Mouse (Mus musculus) limb, embryonic 13.5 days (tissue): Measurements from ENCODE around the gene Ube2o. TPM values are rescaled to one million over a fixed set of nuclear protein-coding genes. Genes with fewer than 3 reads are reported as not detected.
A peak's percentile ranks its signal among the peaks of the same experiment; 100 is the strongest.

Experiments
- ATAC-seq: fragments of 200-750 bp; cut with Nextera tagmentation; 2 replicates; pipeline ENCODE4 v1.8.0; 2017; ENCODE audit warnings: low read depth, moderate number of reproducible peaks, moderate TSS enrichment; ENCODE audit not compliant: low FRiP score
- H3K27ac ChIP-seq: fragments of 300-500 bp; sonication (generic); 2 replicates; pipeline ENCODE4 v1.5.1; 2015; ENCODE audit warnings: inconsistent platforms, mild to moderate bottlenecking, moderate library complexity
- H3K27me3 ChIP-seq: fragments of 300-500 bp; sonication (generic); 2 replicates; pipeline ENCODE4 v1.6.1; 2015; ENCODE audit warnings: mild to moderate bottlenecking, inconsistent platforms
- H3K36me3 ChIP-seq: fragments of 300-500 bp; sonication (generic); 2 replicates; pipeline ENCODE4 v1.6.1; 2015; ENCODE audit warnings: inconsistent platforms, mild to moderate bottlenecking, moderate library complexity
- H3K4me1 ChIP-seq: fragments of 300-500 bp; sonication (generic); 2 replicates; pipeline ENCODE4 v1.6.1; 2015; ENCODE audit warnings: inconsistent platforms
- H3K4me2 ChIP-seq: fragments of 300-500 bp; sonication (generic); replicated peaks from 2 replicates; pipeline ENCODE4 v1.6.1; 2015; ENCODE audit warnings: inconsistent platforms, mild to moderate bottlenecking, moderate library complexity
- H3K4me3 ChIP-seq: fragments of 300-500 bp; sonication (generic); 2 replicates; pipeline ENCODE4 v1.5.1; 2015; ENCODE audit warnings: moderate library complexity, mild to moderate bottlenecking, inconsistent platforms
- H3K9ac ChIP-seq: fragments of 300-500 bp; sonication (generic); 2 replicates; pipeline ENCODE4 v1.6.1; 2015; ENCODE audit warnings: mild to moderate bottlenecking, inconsistent platforms
- H3K9me3 ChIP-seq: fragments of 300-500 bp; sonication (generic); 2 replicates; pipeline ENCODE4 v1.6.1; 2016; ENCODE audit warnings: inconsistent platforms
- WGBS: fragments of 180-500 bp; shearing (Covaris S2); methylation state at CpG from one replicate; pipeline ENCODE4 v1.1.7; 2015; 5-methylcytosine and 5-hydroxymethylcytosine counted together
- polyA plus RNA-seq: library from polyadenylated mRNA; unstranded; fragments of >200 nt; fragmentation: Nextera tagmentation; extraction: Ambion mirVana; gene quantifications from 2 replicates; pipeline ENCODE4 v1.2.1, GENCODE M21; 2015

The Ube2o gene
- polyA plus RNA-seq, 1 experiment from 2014 or later = 10.3 TPM

GRCm38 (mm10) chr11:116609965-116610630 is 28.9 kb upstream of the Ube2o start:
- Histone ChIP-seq H3K4me3 (no peak overlapping the region), H3K9me3 (no peaks in the 10 kb centered on the region), H3K27ac (no peak overlapping the region), H3K4me1 (0 out of 2 replicates have a peak, but pooled peaks cover 12% of the 10 kb centered on the region), H3K27me3 (no peaks in the 10 kb centered on the region), H3K9ac (no peak overlapping the region), H3K36me3 (peaks cover 8% of the 10 kb centered on the region), H3K4me2 (no peak overlapping the region)
- 75% methylated on average over 15 of the region's 15 CpGs for WGBS
- ATAC-seq = no peak

- 0 out of 2 replicates have a peak, but pooled peaks cover 12% of the 10 kb centered on the region for H3K4me1 ChIP-seq
These were observed 26.5 kb upstream of the Ube2o start for GRCm38 (mm10) chr11:116607717-116608116.

GRCm38 (mm10) chr11:116604097-116604496 is 22.9 kb upstream of the Ube2o start:
- 0 out of 2 replicates have a peak, but pooled peaks cover 12% of the 10 kb centered on the region for H3K4me1 ChIP-seq
- peaks cover 45% of the 10 kb centered on the region for H3K36me3 ChIP-seq
- no peak overlapping the region for H3K27ac ChIP-seq
- WGBS = 86% methylated on average over 12 of the region's 12 CpGs
- H3K9ac ChIP-seq = no peak overlapping the region
- H3K27me3 ChIP-seq = no peaks in the 10 kb centered on the region
- ATAC-seq = no peak
- H3K4me2 ChIP-seq = no peak overlapping the region
- no peak overlapping the region for H3K4me3 ChIP-seq
- H3K9me3 ChIP-seq = no peaks in the 10 kb centered on the region

More at GRCm38 (mm10) chr11:116607717-116608116, 26.5 kb upstream of the Ube2o start:
- Histone ChIP-seq H3K9ac (no peak overlapping the region), H3K27ac (no peak overlapping the region), H3K27me3 (no peaks in the 10 kb centered on the region), H3K9me3 (no peaks in the 10 kb centered on the region), H3K36me3 (peaks cover 24% of the 10 kb centered on the region), H3K4me2 (no peak overlapping the region), H3K4me3 (no peak overlapping the region)
- no peak for ATAC-seq
- WGBS = 94% methylated on average over 3 of the region's 3 CpGs

- no peak overlapping the region for H3K27ac ChIP-seq
- H3K9ac ChIP-seq = no peak overlapping the region
- H3K4me1 ChIP-seq = 0 out of 2 replicates have a peak, but pooled peaks cover 12% of the 10 kb centered on the region
- no peak overlapping the region for H3K4me3 ChIP-seq
- H3K9me3 ChIP-seq = no peaks in the 10 kb centered on the region
- no peak for ATAC-seq
- H3K4me2 ChIP-seq = no peak overlapping the region
- peaks cover 50% of the 10 kb centered on the region for H3K36me3 ChIP-seq
- WGBS = 91% methylated on average over 10 of the region's 10 CpGs
- no peaks in the 10 kb centered on the region for H3K27me3 ChIP-seq
These were observed 22.1 kb upstream of the Ube2o start for GRCm38 (mm10) chr11:116603339-116603738.

GRCm38 (mm10) chr11:116602043-116602442 is 20.8 kb upstream of the Ube2o start:
- WGBS = 82% methylated on average over 8 of the region's 8 CpGs
- no peak overlapping the region for H3K4me2 ChIP-seq
- H3K4me1 ChIP-seq = 0 out of 2 replicates have a peak, but pooled peaks cover 10% of the 10 kb centered on the region
- no peaks in the 10 kb centered on the region for H3K27me3 ChIP-seq
- no peaks in the 10 kb centered on the region for H3K9me3 ChIP-seq
- no peak overlapping the region for H3K4me3 ChIP-seq
- ATAC-seq = no peak
- H3K27ac ChIP-seq = no peak overlapping the region
- peaks cover 50% of the 10 kb centered on the region for H3K36me3 ChIP-seq
- H3K9ac ChIP-seq = no peak overlapping the region

- 0 out of 2 replicates have a peak, but pooled peaks cover 3% of the 10 kb centered on the region for H3K4me1 ChIP-seq
- no peak overlapping the region for H3K9ac ChIP-seq
- H3K27ac ChIP-seq = no peak overlapping the region
- no peaks in the 10 kb centered on the region for H3K27me3 ChIP-seq
- H3K4me3 ChIP-seq = no peak overlapping the region
- H3K36me3 ChIP-seq = peaks cover 50% of the 10 kb centered on the region
- H3K4me2 ChIP-seq = no peak overlapping the region
- 92% methylated on average over 8 of the region's 8 CpGs for WGBS
- no peaks in the 10 kb centered on the region for H3K9me3 ChIP-seq
- ATAC-seq = no peak
These were observed 19.9 kb upstream of the Ube2o start for GRCm38 (mm10) chr11:116601166-116601565.

- H3K4me1 ChIP-seq = no peaks in the 10 kb centered on the region
- peaks cover 37% of the 10 kb centered on the region for H3K36me3 ChIP-seq
- H3K27ac ChIP-seq = no peak overlapping the region
- H3K9ac ChIP-seq = no peak overlapping the region
- 94% methylated on average over 15 of the region's 15 CpGs for WGBS
- no peaks in the 10 kb centered on the region for H3K27me3 ChIP-seq
- H3K4me2 ChIP-seq = no peak overlapping the region
- no peak overlapping the region for H3K4me3 ChIP-seq
- no peak for ATAC-seq
- H3K9me3 ChIP-seq = no peaks in the 10 kb centered on the region
These were observed 18.0 kb upstream of the Ube2o start for GRCm38 (mm10) chr11:116599230-116599629.

GRCm38 (mm10) chr11:116598193-116598592 is 16.9 kb upstream of the Ube2o start:
- H3K9ac ChIP-seq = no peak overlapping the region
- ATAC-seq = no peak
- WGBS = 88% methylated on average over 8 of the region's 8 CpGs

GRCm38 (mm10) chr11:116596766-116597165 is 15.5 kb upstream of the Ube2o start:
- Histone ChIP-seq H3K4me3 (no peak overlapping the region), H3K27ac (no peak overlapping the region), H3K36me3 (peaks cover 20% of the 10 kb centered on the region), H3K9me3 (no peaks in the 10 kb centered on the region), H3K27me3 (no peaks in the 10 kb centered on the region), H3K9ac (no peak overlapping the region), H3K4me2 (no peak overlapping the region), H3K4me1 (peaks cover 4% of the 10 kb centered on the region)
- no peak for ATAC-seq
- 83% methylated on average over 19 of the region's 19 CpGs for WGBS

More at GRCm38 (mm10) chr11:116598193-116598592, 16.9 kb upstream of the Ube2o start:
- Histone ChIP-seq H3K4me3 (no peak overlapping the region), H3K27me3 (no peaks in the 10 kb centered on the region), H3K36me3 (peaks cover 30% of the 10 kb centered on the region), H3K4me1 (no peaks in the 10 kb centered on the region), H3K27ac (no peak overlapping the region), H3K4me2 (no peak overlapping the region), H3K9me3 (no peaks in the 10 kb centered on the region)

- ATAC-seq = no peak
- Histone ChIP-seq H3K27me3 (peaks cover 3% of the 10 kb centered on the region; the same call in 1 of the 2 replicates), H3K9me3 (no peaks in the 10 kb centered on the region), H3K4me3 (no peak overlapping the region), H3K36me3 (no peaks in the 10 kb centered on the region; the same call in 1 of the 2 replicates), H3K4me1 (peaks cover 12% of the 10 kb centered on the region), H3K9ac (no peak overlapping the region), H3K27ac (no peak overlapping the region), H3K4me2 (no peak overlapping the region)
- 69% methylated on average over 4 of the region's 4 CpGs for WGBS
These were observed 12.1 kb upstream of the Ube2o start for GRCm38 (mm10) chr11:116593345-116593744.

- Histone ChIP-seq H3K27ac (peak overlapping the region; percentile 70), H3K4me1 (peaks cover 12% of the 10 kb centered on the region), H3K4me2 (no peak overlapping the region), H3K4me3 (no peak overlapping the region), H3K9ac (peak overlapping the region; percentile 13; the same call in 1 of the 2 replicates), H3K27me3 (peaks cover 3% of the 10 kb centered on the region; the same call in 1 of the 2 replicates), H3K9me3 (no peaks in the 10 kb centered on the region), H3K36me3 (no peaks in the 10 kb centered on the region)
- peak; percentile 65 for ATAC-seq
These were observed 11.2 kb upstream of the Ube2o start for GRCm38 (mm10) chr11:116592428-116592827.

- H3K4me2 ChIP-seq = no peak overlapping the region
- H3K36me3 ChIP-seq = no peaks in the 10 kb centered on the region
- WGBS = 88% methylated on average over 4 of the region's 4 CpGs
- peaks cover 17% of the 10 kb centered on the region for H3K4me1 ChIP-seq
- no peak for ATAC-seq
- no peak overlapping the region for H3K4me3 ChIP-seq
- H3K9ac ChIP-seq = no peak overlapping the region
- no peak overlapping the region for H3K27ac ChIP-seq
- no peaks in the 10 kb centered on the region for H3K9me3 ChIP-seq
- peaks cover 3% of the 10 kb centered on the region; the same call in 1 of the 2 replicates for H3K27me3 ChIP-seq
These were observed 10.4 kb upstream of the Ube2o start for GRCm38 (mm10) chr11:116591621-116592020.
